Mouse (Mus musculus) neural tube, embryonic 11.5 days (tissue): ENCODE data around the gene C1qtnf2. TPM values are rescaled to one million over a fixed set of nuclear protein-coding genes. Genes with fewer than 3 reads are reported as not detected.
A peak's percentile ranks its signal among the peaks of the same experiment; 100 is the strongest.

Source experiments
- ATAC-seq: fragments of 200-750 bp; cut with Nextera tagmentation; 2 replicates; pipeline ENCODE4 v1.8.0; 2017; ENCODE audit warnings: moderate number of reproducible peaks, mild to moderate bottlenecking, moderate TSS enrichment, moderate library complexity; ENCODE audit not compliant: insufficient read depth, low FRiP score, low TSS enrichment
- DNase-seq: peaks from one replicate; pipeline ENCODE4 v3.0.0-alpha.2; 2015; ENCODE audit warnings: low spot score
- H3K27ac ChIP-seq: fragments of 300-500 bp; sonication (generic); 2 replicates; pipeline ENCODE4 v1.5.1; 2014; ENCODE audit warnings: low read depth, mild to moderate bottlenecking, low read length
- H3K27me3 ChIP-seq: fragments of 300-500 bp; sonication (generic); 2 replicates; pipeline ENCODE4 v1.6.1; 2014; ENCODE audit warnings: mild to moderate bottlenecking, low read length, mixed read lengths; ENCODE audit not compliant: control insufficient read depth, insufficient read depth
- H3K36me3 ChIP-seq: fragments of 300-500 bp; sonication (generic); 2 replicates; pipeline ENCODE4 v1.6.1; 2014; ENCODE audit warnings: mild to moderate bottlenecking, low read length, moderate library complexity, mixed read lengths; ENCODE audit not compliant: control insufficient read depth, insufficient read depth
- H3K4me1 ChIP-seq: fragments of 300-500 bp; sonication (generic); 2 replicates; pipeline ENCODE4 v1.6.1; 2014; ENCODE audit warnings: low read length, mixed read lengths; ENCODE audit not compliant: control insufficient read depth, insufficient read depth
- H3K4me2 ChIP-seq: fragments of 300-500 bp; sonication (generic); 2 replicates; pipeline ENCODE4 v1.6.1; 2014; ENCODE audit warnings: low read depth, mild to moderate bottlenecking, moderate library complexity
- H3K4me3 ChIP-seq: fragments of 300-500 bp; sonication (generic); 2 replicates; pipeline ENCODE4 v1.5.1; 2014; ENCODE audit warnings: low read depth, low read length
- H3K9ac ChIP-seq: fragments of 300-500 bp; sonication (generic); 2 replicates; pipeline ENCODE4 v1.6.1; 2014; ENCODE audit warnings: mild to moderate bottlenecking, low read length
- H3K9me3 ChIP-seq: fragments of 300-500 bp; sonication (generic); 2 replicates; pipeline ENCODE4 v1.6.1; 2016; ENCODE audit warnings: low read length; ENCODE audit not compliant: control insufficient read depth
- WGBS: fragments of 180-500 bp; shearing (Covaris S2); extraction: QIAGEN DNeasy Blood & Tissue Kit; methylation state at CpG from one replicate; pipeline ENCODE4 v1.1.7; 2014; 5-methylcytosine and 5-hydroxymethylcytosine counted together
- polyA plus RNA-seq: library from polyadenylated mRNA; unstranded; fragments of >200 nt; fragmentation: Nextera tagmentation; extraction: Ambion mirVana; gene quantifications from 2 replicates; pipeline ENCODE4 v1.2.1, GENCODE M21; 2014

The C1qtnf2 gene
- polyA plus RNA-seq, 1 experiment from 2014 or later: 1.5 TPM

GRCm38 (mm10) chr11:43531619-43532018 is 57.5 kb downstream of the C1qtnf2 start:
- WGBS: 73% methylated on average over 5 of the region's 5 CpGs
- DNase-seq: peak; percentile 30

DNA sequence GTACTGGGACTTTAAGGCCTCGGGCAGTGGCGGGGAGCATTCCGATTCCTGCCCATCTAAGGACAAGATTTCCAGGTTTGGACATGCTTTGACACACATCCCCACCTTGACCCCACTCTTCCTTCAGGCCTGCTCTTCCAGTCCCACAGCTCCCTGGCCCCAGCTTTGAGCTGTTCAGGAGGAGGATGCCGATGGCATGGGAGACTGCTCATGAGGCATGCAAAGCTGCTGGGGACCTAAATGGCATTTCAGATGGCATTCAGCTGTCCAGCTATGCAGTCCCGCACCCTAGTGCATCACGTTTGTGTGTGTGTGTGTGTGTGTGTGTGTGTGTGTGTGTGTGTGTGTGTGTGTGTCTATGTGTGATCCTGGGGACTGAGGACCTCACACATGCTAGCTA is 63.0 kb downstream of the C1qtnf2 start:
- DNase-seq: no peak
- Histone ChIP-seq H3K36me3 (peaks cover 7% of the 10 kb centered on the region), H3K4me1 (no peaks in the 10 kb centered on the region; the same call in 1 of the 2 replicates), H3K4me2 (no peak overlapping the region), H3K9ac (no peak overlapping the region), H3K4me3 (no peak overlapping the region), H3K27ac (no peak overlapping the region), H3K27me3 (no peaks in the 10 kb centered on the region), H3K9me3 (no peaks in the 10 kb centered on the region)
- 88% methylated on average over 6 of the region's 6 CpGs for WGBS
- no peak for ATAC-seq

More at GRCm38 (mm10) chr11:43531619-43532018, 57.5 kb downstream of the C1qtnf2 start:
- H3K4me2 ChIP-seq: peak overlapping the region; percentile 80; the same call in 1 of the 2 replicates
- peaks cover 4% of the 10 kb centered on the region; the same call in 1 of the 2 replicates for H3K36me3 ChIP-seq
- H3K4me3 ChIP-seq: no peak overlapping the region
- H3K9ac ChIP-seq: 0 out of 2 replicates have a peak overlapping the region, but pooled peaks have one; percentile 18
- no peak overlapping the region for H3K27ac ChIP-seq
- no peak for ATAC-seq
- H3K27me3 ChIP-seq: no peaks in the 10 kb centered on the region
- H3K4me1 ChIP-seq: peaks cover 11% of the 10 kb centered on the region
- H3K9me3 ChIP-seq: no peaks in the 10 kb centered on the region

DNA sequence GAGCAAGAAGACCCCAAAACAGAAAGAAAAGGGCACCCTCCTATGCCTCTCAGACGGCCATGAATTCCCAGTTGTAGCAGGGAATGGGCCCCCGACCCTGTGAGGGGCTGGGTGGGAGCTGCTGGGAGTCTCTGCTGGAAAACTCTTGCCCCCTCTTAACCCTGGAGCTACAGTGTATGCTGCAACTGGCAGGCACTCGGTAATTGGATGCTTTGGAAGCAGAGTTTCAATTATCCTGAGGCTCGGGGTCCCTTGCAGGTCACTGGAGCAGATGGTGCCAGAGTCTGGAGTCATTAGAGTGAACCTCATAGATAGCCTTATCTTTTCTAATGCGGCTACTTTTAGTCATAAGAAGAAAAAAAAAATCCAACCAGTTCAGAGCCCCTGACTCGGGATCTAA is 65.8 kb downstream of the C1qtnf2 start:
- H3K27me3 ChIP-seq: no peaks in the 10 kb centered on the region
- ATAC-seq (peak; percentile 86), DNase-seq (peak; percentile 50)
- 30% methylated on average over 6 of the region's 6 CpGs for WGBS
- H3K4me2 ChIP-seq: no peak overlapping the region
- H3K36me3 ChIP-seq: peaks cover 10% of the 10 kb centered on the region
- no peaks in the 10 kb centered on the region for H3K9me3 ChIP-seq
- H3K9ac ChIP-seq: no peak overlapping the region
- no peak overlapping the region for H3K4me3 ChIP-seq
- H3K4me1 ChIP-seq: no peaks in the 10 kb centered on the region; the same call in 1 of the 2 replicates
- H3K27ac ChIP-seq: 0 out of 2 replicates have a peak overlapping the region, but pooled peaks have one; percentile 35

Other genes starting within 250 kb of the C1qtnf2 start
- gene Pttg1, start 48.0 kb upstream of the C1qtnf2 start, polyA plus RNA-seq: 62.8 and 71.2 TPM in 2 replicates
- 63.8 and 65.3 TPM in 2 replicates for gene Slu7, start 40.5 kb upstream of the C1qtnf2 start, polyA plus RNA-seq
- gene Ccnjl, start 54.5 kb downstream of the C1qtnf2 start, polyA plus RNA-seq: 44.0 and 45.2 TPM in 2 replicates
- gene 4933415A04Rik, start 112.8 kb downstream of the C1qtnf2 start, polyA plus RNA-seq: 10.2 and 12.5 TPM in 2 replicates
- not detected in 2 replicates for gene Fabp6, start 127.3 kb downstream of the C1qtnf2 start, polyA plus RNA-seq
- 38.4 and 49.1 TPM in 2 replicates for gene Pwwp2a, start 207.7 kb downstream of the C1qtnf2 start, polyA plus RNA-seq